Mouse (Mus musculus) forebrain, embryonic 10.5 days (tissue): ENCODE data around the gene Olfr231. TPM values are rescaled to one million over a fixed set of nuclear protein-coding genes. Genes with fewer than 3 reads are reported as not detected.

Experiments used
- DNase-seq: peaks from one replicate; pipeline ENCODE4 v3.0.0-alpha.2; 2017; ENCODE audit warnings: low spot score; ENCODE audit errors: extremely low spot score
- H3K27ac ChIP-seq: fragments of 300-500 bp; sonication (generic); 2 replicates; pipeline ENCODE4 v1.5.1; 2016; ENCODE audit warnings: mild to moderate bottlenecking
- H3K27me3 ChIP-seq: fragments of 300-500 bp; sonication (generic); 2 replicates; pipeline ENCODE4 v1.6.1; 2016; ENCODE audit warnings: mild to moderate bottlenecking; ENCODE audit not compliant: poor library complexity, severe bottlenecking
- H3K36me3 ChIP-seq: fragments of 300-500 bp; sonication (generic); replicated peaks from 2 replicates; pipeline ENCODE4 v1.6.1; 2016; ENCODE audit warnings: mild to moderate bottlenecking, moderate library complexity
- H3K4me1 ChIP-seq: fragments of 300-500 bp; sonication (generic); 2 replicates; pipeline ENCODE4 v1.6.1; 2016
- H3K4me3 ChIP-seq: fragments of 300-500 bp; sonication (generic); 2 replicates; pipeline ENCODE4 v1.5.1; 2016; ENCODE audit warnings: mild to moderate bottlenecking, moderate library complexity
- H3K9me3 ChIP-seq: fragments of 300-500 bp; sonication (generic); 2 replicates; pipeline ENCODE4 v1.6.1; 2016; ENCODE audit warnings: mild to moderate bottlenecking, moderate library complexity
- WGBS: fragments of 180-500 bp; shearing (Covaris S2); methylation state at CpG from one replicate; pipeline ENCODE4 v1.1.7; 2016; 5-methylcytosine and 5-hydroxymethylcytosine counted together
- polyA plus RNA-seq: library from polyadenylated mRNA; unstranded; fragments of >200 nt; fragmentation: Nextera tagmentation; extraction: Ambion mirVana; gene quantifications from 2 replicates; pipeline ENCODE4 v1.2.1, GENCODE M21; 2016

Gene Olfr231
- polyA plus RNA-seq = not detected in 2 replicates

DNA sequence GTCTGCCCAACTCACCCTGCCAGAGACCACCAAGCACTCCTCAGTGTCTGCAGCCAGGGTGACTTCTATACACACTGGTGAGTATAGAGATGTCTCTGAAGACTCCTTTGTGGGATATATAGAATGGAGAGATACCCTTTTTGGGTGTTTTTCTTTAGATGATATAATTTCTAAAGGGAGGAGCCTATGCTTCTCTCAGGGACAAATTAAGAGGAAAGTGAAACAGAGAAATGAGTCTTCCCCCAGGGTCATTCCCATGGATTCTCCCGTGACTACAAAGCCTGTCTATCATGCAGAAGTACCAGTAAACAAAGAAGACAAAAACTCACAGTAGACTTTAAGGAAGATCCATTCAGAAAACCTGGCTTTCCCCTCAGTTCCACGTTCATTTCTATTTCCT is at the start of gene Olfr231:
Olfr231 (minus strand) TSS at position 101 of the 400 bp plus-strand sequence.
- WGBS = 62% methylated on average over 2 of the region's 2 CpGs
- no peak within 1 kb of the TSS for H3K4me3 ChIP-seq
- no peak within 1 kb of the TSS for H3K27ac ChIP-seq
- no peaks in the 10 kb centered on the region for H3K27me3 ChIP-seq
- no peaks in the 10 kb centered on the region for H3K9me3 ChIP-seq
- no peaks in the 10 kb centered on the region for H3K36me3 ChIP-seq
- no peak for DNase-seq
- H3K4me1 ChIP-seq = no peaks in the 10 kb centered on the region

DNA sequence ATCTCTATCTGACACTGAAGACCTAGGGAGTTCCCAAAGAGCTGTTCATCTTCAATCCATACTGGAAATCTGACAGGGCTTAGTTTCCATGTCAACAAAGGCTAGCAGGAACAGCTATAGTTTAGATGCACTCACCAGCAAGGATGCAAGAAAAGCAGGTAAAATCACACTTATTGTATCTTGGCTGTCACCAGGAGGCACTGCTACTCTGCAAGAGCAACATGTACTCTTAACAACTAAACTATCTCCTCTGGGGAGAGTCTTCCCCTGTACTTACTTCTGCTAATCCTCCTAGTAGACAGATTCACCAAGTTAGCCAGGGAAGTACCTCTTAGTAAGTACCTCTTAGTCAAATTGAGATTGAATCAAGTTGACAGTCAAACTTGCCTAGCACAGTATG is 48.1 kb upstream of the Olfr231 start:
- Histone ChIP-seq H3K27ac (no peak overlapping the region), H3K4me3 (no peak overlapping the region), H3K27me3 (no peaks in the 10 kb centered on the region), H3K36me3 (no peaks in the 10 kb centered on the region), H3K9me3 (no peaks in the 10 kb centered on the region), H3K4me1 (peaks cover 5% of the 10 kb centered on the region)
- DNase-seq = no peak

DNA sequence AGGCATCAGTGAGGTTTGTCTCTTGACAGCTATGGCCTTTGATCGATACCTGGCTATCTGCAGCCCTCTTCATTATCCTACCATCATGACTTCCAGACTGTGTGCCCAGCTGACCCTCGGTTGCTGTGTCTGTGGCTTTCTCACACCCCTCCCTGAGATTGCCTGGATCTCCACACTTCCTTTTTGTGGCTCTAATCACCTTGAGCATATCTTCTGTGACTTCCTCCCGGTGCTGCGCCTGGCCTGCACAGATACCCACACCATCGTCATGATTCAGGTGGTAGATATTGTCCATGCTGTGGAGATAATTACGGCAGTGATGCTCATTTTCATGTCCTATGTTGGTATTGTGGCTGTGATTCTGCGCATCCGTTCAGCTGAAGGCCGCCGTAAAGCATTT is 38.1 kb upstream of the Olfr231 start:
- Histone ChIP-seq H3K27ac (no peak overlapping the region), H3K27me3 (no peaks in the 10 kb centered on the region), H3K4me1 (no peaks in the 10 kb centered on the region), H3K9me3 (no peaks in the 10 kb centered on the region), H3K36me3 (no peaks in the 10 kb centered on the region), H3K4me3 (no peak overlapping the region)
- WGBS = 96% methylated on average over 10 of the region's 10 CpGs
- no peak for DNase-seq

DNA sequence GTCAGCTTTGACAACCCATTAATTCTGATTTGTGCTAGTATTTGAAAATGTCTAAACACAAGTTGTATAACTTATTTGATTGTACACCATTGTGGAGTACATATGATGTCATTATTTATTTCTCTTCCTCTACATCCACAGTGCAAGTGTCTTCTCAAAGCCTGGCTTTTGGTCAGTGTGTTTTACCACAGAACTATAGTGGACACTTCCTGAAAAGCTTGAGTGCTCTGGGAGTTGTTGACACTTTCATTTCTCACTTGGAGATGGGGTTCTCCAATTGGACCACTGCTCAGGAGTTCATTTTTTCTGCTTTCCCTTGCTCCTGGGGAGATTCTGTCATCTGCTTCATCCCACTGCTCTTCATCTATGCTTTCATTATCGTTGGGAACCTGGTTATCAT is 37.5 kb upstream of the Olfr231 start:
- Histone ChIP-seq H3K36me3 (no peaks in the 10 kb centered on the region), H3K27me3 (no peaks in the 10 kb centered on the region), H3K9me3 (no peaks in the 10 kb centered on the region), H3K4me1 (no peaks in the 10 kb centered on the region), H3K4me3 (no peak overlapping the region), H3K27ac (no peak overlapping the region)
- WGBS = 83% methylated on average over 1 of the region's 1 CpGs
- no peak for DNase-seq

DNA sequence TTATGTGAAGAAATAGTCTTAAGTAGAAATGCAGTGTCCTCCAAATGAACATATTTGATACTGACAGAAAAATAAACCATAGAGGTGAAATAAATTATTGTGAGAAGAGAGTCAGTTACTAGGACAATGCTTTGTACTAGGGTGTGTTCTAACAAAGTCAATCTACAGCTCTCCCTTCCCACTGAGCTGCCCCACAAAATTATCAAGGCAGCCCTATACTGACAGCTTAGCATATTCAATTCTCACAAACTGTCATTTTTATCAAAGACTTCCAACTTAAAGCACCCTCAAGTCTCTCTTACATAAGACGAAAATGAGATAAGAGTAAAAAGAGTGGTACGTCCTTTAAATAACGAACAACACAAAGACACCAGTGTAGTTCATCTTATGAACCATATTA is 36.7 kb upstream of the Olfr231 start:
- no peaks in the 10 kb centered on the region for H3K9me3 ChIP-seq
- no peak overlapping the region for H3K4me3 ChIP-seq
- no peaks in the 10 kb centered on the region for H3K36me3 ChIP-seq
- H3K27me3 ChIP-seq = no peaks in the 10 kb centered on the region
- no peak for DNase-seq
- no peaks in the 10 kb centered on the region for H3K4me1 ChIP-seq
- no peak overlapping the region for H3K27ac ChIP-seq
- WGBS = 90% methylated on average over 3 of the region's 3 CpGs

DNA sequence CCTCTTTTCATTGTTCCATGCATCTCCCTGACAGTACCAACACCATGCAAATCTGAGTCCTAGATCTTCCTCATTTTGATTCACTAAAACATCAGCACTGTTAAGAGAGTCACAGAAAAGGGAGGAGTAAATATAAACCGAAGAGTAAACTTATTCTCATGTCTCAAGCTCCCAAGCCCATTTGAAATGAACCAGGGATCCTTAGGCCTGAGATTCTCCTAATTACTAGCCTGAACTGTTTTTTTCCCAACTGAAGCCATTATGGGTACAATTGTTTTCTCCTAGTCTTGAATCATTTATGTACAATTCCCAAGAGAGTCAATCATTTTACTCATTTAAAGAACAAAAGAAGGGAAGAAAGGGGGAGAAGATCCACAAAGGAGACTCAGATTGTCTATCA is 34.4 kb upstream of the Olfr231 start, which contains the start of gene Olfr420:
Olfr420 (plus strand) TSS at position 301 of the 400 bp plus-strand sequence.
- no peaks in the 10 kb centered on the region for H3K27me3 ChIP-seq
- no peak within 1 kb of the TSS for H3K4me3 ChIP-seq
- 87% methylated on average over 1 of the region's 1 CpGs for WGBS
- DNase-seq = no peak
- H3K27ac ChIP-seq = no peak within 1 kb of the TSS
- no peaks in the 10 kb centered on the region for H3K9me3 ChIP-seq
- no peaks in the 10 kb centered on the region for H3K36me3 ChIP-seq
- H3K4me1 ChIP-seq = no peaks in the 10 kb centered on the region

DNA sequence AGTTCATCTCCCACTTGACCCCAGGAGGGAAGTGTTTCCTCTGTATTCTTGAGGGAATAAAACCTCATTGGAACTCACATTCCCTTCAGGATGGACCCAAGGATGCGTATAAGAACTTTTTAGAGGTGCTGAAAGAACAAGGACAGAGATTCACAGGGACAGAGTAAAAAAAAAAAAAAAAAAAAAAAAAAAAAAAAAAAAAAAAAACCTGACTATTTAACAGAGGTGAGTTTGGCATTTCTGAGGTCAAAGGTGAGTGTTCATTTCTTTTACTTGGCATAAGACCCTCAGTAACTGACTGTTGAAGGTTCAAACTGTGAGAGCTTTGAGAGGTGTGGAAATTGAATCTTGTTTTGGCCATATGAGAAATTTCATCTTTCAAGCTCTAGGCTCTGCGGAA is 28.3 kb upstream of the Olfr231 start:
- H3K36me3 ChIP-seq = no peaks in the 10 kb centered on the region
- no peaks in the 10 kb centered on the region for H3K9me3 ChIP-seq
- DNase-seq = no peak
- H3K4me3 ChIP-seq = no peak overlapping the region
- no peaks in the 10 kb centered on the region for H3K27me3 ChIP-seq
- WGBS = 76% methylated on average over 2 of the region's 2 CpGs
- H3K27ac ChIP-seq = no peak overlapping the region
- no peaks in the 10 kb centered on the region for H3K4me1 ChIP-seq

DNA sequence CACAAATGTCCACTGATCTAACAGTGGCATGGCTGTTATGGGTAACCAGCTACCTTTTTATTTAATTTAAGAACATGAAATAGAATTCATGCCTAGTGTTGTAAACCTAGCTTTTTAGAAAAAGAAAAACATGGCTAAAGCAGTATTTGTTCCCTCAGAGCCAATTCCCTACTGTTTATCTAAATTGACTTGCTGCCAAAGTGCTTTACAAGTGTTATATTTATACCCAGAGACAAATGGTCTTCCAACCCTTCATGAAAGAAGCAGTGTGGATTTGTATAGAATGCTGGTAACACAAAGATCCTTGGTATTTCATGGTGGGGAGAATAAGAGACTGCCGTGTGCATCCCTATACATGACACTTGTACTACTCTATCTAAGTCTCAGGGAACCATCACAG is 25.7 kb upstream of the Olfr231 start:
- H3K36me3 ChIP-seq = no peaks in the 10 kb centered on the region
- no peak overlapping the region for H3K27ac ChIP-seq
- no peaks in the 10 kb centered on the region for H3K4me1 ChIP-seq
- no peaks in the 10 kb centered on the region for H3K27me3 ChIP-seq
- H3K9me3 ChIP-seq = no peaks in the 10 kb centered on the region
- 90% methylated on average over 1 of the region's 1 CpGs for WGBS
- DNase-seq = no peak
- H3K4me3 ChIP-seq = no peak overlapping the region

DNA sequence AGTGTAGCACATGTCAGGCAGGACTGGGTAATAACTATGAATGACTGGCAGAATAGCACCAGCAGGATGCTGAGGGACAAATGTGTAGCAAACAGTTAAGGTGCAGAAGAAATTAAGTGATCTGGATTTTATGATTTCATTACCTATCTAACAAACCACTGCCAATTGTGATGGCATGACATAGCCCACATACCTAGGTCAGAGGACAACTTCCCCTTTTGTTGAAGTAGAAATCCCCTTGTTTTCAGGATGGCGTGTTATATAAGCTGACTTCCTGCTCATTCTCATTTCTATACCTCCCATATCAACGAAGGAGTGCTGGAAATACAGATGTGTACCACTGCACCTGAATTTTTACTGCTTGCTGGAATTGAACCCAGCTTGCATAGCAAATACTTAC is 20.4 kb upstream of the Olfr231 start:
- Histone ChIP-seq H3K9me3 (no peaks in the 10 kb centered on the region), H3K36me3 (no peaks in the 10 kb centered on the region), H3K27me3 (no peaks in the 10 kb centered on the region), H3K27ac (no peak overlapping the region), H3K4me1 (no peaks in the 10 kb centered on the region), H3K4me3 (no peak overlapping the region)
- whole genome bisulfite sequencing = 85% methylated on average over 2 of the region's 2 CpGs
- DNase-seq = no peak

DNA sequence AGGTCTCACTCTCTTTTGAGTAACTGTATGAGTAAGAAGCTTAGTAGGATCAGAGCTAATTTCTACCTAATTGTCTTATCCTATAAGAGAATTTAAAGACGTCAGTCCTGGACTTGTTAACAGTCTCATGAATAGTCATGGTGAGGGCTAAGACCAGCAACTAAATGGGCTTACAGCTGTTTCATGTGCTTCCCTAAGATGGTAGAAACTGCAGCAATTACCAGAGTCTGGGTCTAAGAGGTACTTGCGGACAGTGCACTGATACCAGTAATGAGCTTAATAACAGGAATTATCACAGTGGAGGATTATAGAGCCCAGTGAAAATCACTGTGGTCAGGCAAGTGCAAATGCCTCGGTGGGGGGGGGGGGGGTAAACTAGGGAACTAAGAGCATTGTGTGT is 11.0 kb upstream of the Olfr231 start:
- Histone ChIP-seq H3K9me3 (no peaks in the 10 kb centered on the region), H3K4me3 (no peak overlapping the region), H3K36me3 (no peaks in the 10 kb centered on the region), H3K27me3 (no peaks in the 10 kb centered on the region), H3K4me1 (no peaks in the 10 kb centered on the region), H3K27ac (no peak overlapping the region)
- WGBS = 53% methylated on average over 3 of the region's 3 CpGs
- no peak for DNase-seq

DNA sequence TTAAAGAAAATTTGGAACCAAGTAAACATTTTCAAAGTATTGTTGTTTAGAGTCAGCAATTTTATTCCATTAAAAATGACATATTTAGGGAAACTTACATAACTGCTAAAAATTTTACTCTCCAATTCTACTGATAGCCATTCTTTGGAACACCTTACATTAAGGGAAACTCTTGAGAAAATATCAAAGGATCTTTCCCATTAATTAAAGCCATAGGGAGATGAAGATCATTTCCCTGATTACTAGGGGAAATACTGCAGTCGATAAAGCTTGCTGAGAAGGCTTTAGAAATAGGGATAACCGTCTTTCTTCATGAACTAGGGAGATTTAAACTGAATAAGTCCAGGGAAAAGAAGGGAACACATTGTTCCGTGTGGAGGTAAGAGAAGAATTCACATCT is 10.3 kb upstream of the Olfr231 start, which contains the start of gene Olfr424:
Olfr424 (plus strand) TSS at position 301 of the 400 bp plus-strand sequence.
- Histone ChIP-seq H3K9me3 (no peaks in the 10 kb centered on the region), H3K4me3 (no peak within 1 kb of the TSS), H3K27ac (no peak within 1 kb of the TSS), H3K36me3 (no peaks in the 10 kb centered on the region), H3K4me1 (no peaks in the 10 kb centered on the region), H3K27me3 (no peaks in the 10 kb centered on the region)
- WGBS = 72% methylated on average over 3 of the region's 3 CpGs
- no peak for DNase-seq

DNA sequence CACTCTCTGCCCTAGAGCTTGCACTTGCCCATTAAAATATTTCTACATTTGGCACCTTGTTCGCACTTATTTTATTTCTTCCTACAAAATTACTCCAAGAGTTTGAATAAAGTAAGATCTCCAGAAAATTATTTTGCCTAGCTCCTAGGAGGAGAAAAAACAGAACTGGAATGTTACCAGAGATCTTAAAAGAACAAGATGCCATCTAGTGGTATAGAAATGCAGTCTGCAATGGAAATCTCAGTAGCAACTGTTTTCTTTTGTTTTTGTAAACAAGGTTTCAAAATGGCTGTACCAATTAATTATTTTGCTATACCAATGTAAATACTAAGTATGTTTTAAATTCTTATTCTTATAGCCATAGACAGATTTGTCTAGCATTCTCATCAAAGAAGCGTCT is 17.2 kb downstream of the Olfr231 start:
- Histone ChIP-seq H3K4me3 (no peak overlapping the region), H3K36me3 (no peaks in the 10 kb centered on the region), H3K9me3 (no peaks in the 10 kb centered on the region), H3K4me1 (no peaks in the 10 kb centered on the region), H3K27me3 (no peaks in the 10 kb centered on the region), H3K27ac (no peak overlapping the region)
- WGBS = 55% methylated on average over 2 of the region's 2 CpGs
- no peak for DNase-seq

DNA sequence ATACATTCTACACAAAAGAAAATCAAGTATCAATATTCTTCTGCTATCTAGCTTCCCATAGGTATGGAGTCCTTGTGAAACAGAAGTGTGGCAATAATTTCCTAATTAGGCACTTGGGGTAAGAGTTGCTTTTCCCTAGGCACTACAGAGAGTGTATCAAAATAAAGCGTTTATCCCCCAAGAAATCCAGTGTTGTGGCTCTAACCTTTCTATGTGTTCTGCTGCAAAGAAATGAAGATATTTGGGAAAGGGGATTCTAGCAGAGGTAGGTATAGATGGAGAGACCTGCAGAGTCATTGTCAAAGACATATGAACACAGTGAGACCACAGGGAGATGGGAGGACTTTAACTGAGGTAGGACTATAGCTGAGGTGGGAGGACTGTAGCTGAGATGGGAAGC is 24.4 kb downstream of the Olfr231 start, which contains the start of gene Olfr427:
Olfr427 (plus strand) TSS at position 301 of the 400 bp plus-strand sequence.
- Histone ChIP-seq H3K27me3 (no peaks in the 10 kb centered on the region), H3K4me1 (no peaks in the 10 kb centered on the region), H3K36me3 (no peaks in the 10 kb centered on the region), H3K27ac (no peak within 1 kb of the TSS), H3K4me3 (no peak within 1 kb of the TSS), H3K9me3 (no peaks in the 10 kb centered on the region)
- no peak for DNase-seq
- 91% methylated on average over 1 of the region's 1 CpGs for WGBS

DNA sequence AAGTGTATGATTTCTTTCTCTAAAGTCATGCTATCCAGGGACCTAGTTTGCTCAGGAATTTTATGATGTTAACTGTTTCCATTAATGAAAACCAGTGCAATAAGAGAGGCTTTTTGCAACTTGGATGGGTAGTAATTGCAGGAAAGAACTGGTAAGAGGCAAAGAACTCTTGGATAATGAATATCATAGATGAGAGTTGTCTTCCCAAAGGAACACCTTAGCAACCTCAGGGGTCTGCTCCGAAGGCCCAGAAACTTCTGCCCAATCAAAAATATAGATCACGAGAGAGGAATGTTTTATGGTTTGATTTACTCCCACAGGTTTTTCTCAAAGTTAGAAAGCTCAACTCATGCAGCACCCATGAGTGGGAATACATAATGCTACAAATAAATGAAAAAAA is 36.9 kb downstream of the Olfr231 start, which contains the start of gene Olfr429:
Olfr429 (plus strand) TSS at position 301 of the 400 bp plus-strand sequence.
- Histone ChIP-seq H3K27me3 (no peaks in the 10 kb centered on the region), H3K4me3 (no peak within 1 kb of the TSS), H3K4me1 (no peaks in the 10 kb centered on the region), H3K9me3 (no peaks in the 10 kb centered on the region), H3K36me3 (no peaks in the 10 kb centered on the region), H3K27ac (no peak within 1 kb of the TSS)
- DNase-seq = no peak
- WGBS = 91% methylated on average over 2 of the region's 2 CpGs
